Mouse (Mus musculus) cortical plate, adult 2 months (tissue): ENCODE results near the gene Gabrg3.

Source experiments
- CTCF ChIP-seq: fragments of 200-500 bp; IDR thresholded peaks from 2 replicates; pipeline ENCODE4 v1.5.1; 2011; ENCODE audit warnings: mild to moderate bottlenecking, control low read depth, low read length; ENCODE audit not compliant: insufficient read depth; ENCODE audit errors: extremely low read depth
- POLR2A ChIP-seq: fragments of 200-500 bp; IDR thresholded peaks from 2 replicates; pipeline ENCODE4 v1.6.1; 2011; ENCODE audit warnings: mild to moderate bottlenecking, low read length, control low read depth; ENCODE audit not compliant: insufficient read depth; ENCODE audit errors: extremely low read depth

DNA sequence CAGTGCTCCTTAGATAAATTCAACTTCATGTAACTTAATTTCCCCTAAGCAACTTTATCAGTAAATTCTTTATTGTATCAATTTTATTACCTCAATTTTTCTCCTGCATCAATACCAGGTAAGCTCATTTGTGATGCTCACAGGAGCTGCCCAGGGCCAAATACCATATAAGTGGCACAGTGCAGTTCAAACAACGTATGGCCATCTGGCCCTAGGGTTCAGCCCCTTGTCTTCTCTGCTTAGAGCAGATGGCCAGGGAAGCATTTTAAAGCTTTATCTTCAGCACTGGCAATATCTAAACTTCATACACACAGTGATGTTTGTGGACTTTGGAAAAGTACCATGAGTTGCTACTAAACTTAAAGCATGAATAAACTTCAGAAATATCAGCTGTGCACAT lies 619.2 kb downstream of the Gabrg3 start:
- no peak for TF ChIP-seq CTCF
- TF ChIP-seq POLR2A, result no peak
